Mouse (Mus musculus) stomach, embryonic 15.5 days (tissue): ENCODE measurements around the gene Ppcs. TPM values are rescaled to one million over a fixed set of nuclear protein-coding genes. Genes with fewer than 3 reads are reported as not detected.

ENCODE experiments used
- ATAC-seq: fragments of 200-750 bp; cut with Nextera tagmentation; 2 replicates; pipeline ENCODE4 v1.8.0; 2017; ENCODE audit warnings: low read depth, moderate number of reproducible peaks, moderate TSS enrichment; ENCODE audit not compliant: insufficient read depth, low FRiP score
- H3K27ac ChIP-seq: fragments of 300-500 bp; sonication (generic); 2 replicates; pipeline ENCODE4 v1.5.1; 2015; ENCODE audit warnings: mild to moderate bottlenecking, inconsistent platforms
- H3K27me3 ChIP-seq: fragments of 300-500 bp; sonication (generic); replicated peaks from 2 replicates; pipeline ENCODE4 v1.6.1; 2015; ENCODE audit warnings: inconsistent platforms
- H3K36me3 ChIP-seq: fragments of 300-500 bp; sonication (generic); 2 replicates; pipeline ENCODE4 v1.6.1; 2015; ENCODE audit warnings: inconsistent platforms
- H3K4me1 ChIP-seq: fragments of 300-500 bp; sonication (generic); 2 replicates; pipeline ENCODE4 v1.6.1; 2015; ENCODE audit warnings: inconsistent platforms
- H3K4me2 ChIP-seq: fragments of 300-500 bp; sonication (generic); 2 replicates; pipeline ENCODE4 v1.6.1; 2015; ENCODE audit warnings: mild to moderate bottlenecking, inconsistent platforms
- H3K4me3 ChIP-seq: fragments of 300-500 bp; sonication (generic); replicated peaks from 2 replicates; pipeline ENCODE4 v1.5.1; 2015; ENCODE audit warnings: inconsistent platforms
- H3K9ac ChIP-seq: fragments of 300-500 bp; sonication (generic); 2 replicates; pipeline ENCODE4 v1.6.1; 2015; ENCODE audit warnings: inconsistent platforms
- H3K9me3 ChIP-seq: fragments of 300-500 bp; sonication (generic); 2 replicates; pipeline ENCODE4 v1.6.1; 2016; ENCODE audit warnings: inconsistent platforms
- WGBS: fragments of 180-500 bp; shearing (Covaris S2); methylation state at CpG from one replicate; pipeline ENCODE4 v1.1.7; 2015; 5-methylcytosine and 5-hydroxymethylcytosine counted together
- polyA plus RNA-seq: library from polyadenylated mRNA; unstranded; fragments of >200 nt; fragmentation: Nextera tagmentation; extraction: Ambion mirVana; gene quantifications from 2 replicates; pipeline ENCODE4 v1.2.1, GENCODE M21; 2015

Gene Ppcs
- polyA plus RNA-seq: 33.5 and 35.4 TPM in 2 replicates

DNA sequence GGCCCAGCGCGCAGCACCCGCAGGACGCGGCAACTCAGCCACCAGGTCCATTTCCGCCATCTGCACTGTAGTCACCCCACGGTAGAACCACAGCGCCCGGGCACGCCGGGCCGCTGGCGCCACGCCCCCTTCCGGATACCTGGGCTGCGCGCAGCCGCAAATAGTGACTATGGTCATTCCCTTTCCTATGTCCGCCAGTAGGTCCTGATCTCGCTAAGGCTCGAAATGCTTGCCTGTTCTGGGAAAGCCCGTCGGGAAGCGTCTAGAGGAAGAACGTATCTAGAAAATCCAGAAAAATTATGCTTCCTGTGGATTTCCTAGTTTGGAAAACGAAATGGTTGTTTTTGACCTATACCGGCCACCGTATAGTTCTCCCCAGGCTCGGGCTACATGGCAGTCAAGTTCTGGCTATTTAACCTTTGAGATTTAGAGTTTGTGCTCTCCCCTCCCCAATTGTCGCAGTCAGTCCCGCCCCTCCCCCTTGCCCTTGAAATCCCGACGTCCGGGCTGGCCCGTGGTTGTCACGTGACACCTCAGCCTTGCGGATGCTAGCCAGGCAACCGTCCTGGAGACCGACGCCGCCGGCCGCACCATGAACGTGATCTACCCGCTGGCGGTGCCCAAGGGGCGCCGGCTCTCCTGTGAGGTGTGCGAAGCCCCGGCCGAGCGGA lies at the start of gene Ppcs, which contains the start of gene Zmynd12:
TSS of gene Ppcs (minus strand) at position 127 of the 671 bp plus-strand sequence.
TSS of gene Zmynd12 (plus strand) at position 521 of the 671 bp plus-strand sequence.
- peak within 1 kb of the TSS; percentile 89 for H3K27ac ChIP-seq
- H3K4me2 ChIP-seq: peak within 1 kb of the TSS; percentile 91
- peaks cover 16% of the 10 kb centered on the region for H3K4me1 ChIP-seq
- under 1% methylated on average over 52 of the region's 52 CpGs for WGBS
- ATAC-seq: peak; percentile 94
- no peaks in the 10 kb centered on the region for H3K9me3 ChIP-seq
- no peaks in the 10 kb centered on the region for H3K27me3 ChIP-seq
- no peaks in the 10 kb centered on the region for H3K36me3 ChIP-seq
- peak within 1 kb of the TSS; percentile 80 for H3K9ac ChIP-seq
- peak within 1 kb of the TSS; percentile 73 for H3K4me3 ChIP-seq

DNA sequence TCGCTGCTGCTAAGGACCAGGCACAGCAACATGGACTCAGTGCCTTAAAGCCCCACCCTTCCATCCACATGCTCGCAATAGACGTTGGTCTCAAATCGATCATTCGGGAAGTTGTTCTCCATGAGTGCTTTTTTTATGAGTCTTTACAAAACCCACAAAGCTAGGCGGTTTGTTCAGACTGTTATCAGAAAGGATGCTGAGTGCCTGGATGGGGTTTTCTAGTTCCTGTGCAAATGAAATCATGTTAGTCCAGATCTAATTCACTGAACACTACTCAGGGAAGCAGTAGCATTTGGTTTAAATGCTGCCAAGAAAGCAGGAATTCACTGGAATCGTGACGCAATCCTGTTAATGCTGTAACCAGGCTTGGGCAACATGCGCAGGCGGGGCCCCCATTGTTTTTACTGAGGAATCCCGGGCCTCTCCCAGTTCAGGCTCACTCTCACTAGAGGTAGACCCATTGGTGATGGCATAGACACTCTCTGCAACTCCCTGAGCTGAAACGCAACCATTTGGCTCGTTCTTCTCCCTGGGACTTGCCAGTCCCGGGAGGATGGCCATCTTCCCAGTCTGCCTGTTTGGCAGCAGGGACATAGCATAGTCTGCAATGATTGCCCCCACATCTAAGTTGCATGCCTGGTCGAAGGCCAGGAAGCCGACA lies 45.6 kb upstream of the Ppcs start:
- no peak overlapping the region for H3K9ac ChIP-seq
- no peak for ATAC-seq
- H3K27me3 ChIP-seq: no peaks in the 10 kb centered on the region
- no peak overlapping the region for H3K27ac ChIP-seq
- WGBS: 82% methylated on average over 16 of the region's 16 CpGs
- no peaks in the 10 kb centered on the region for H3K9me3 ChIP-seq
- H3K36me3 ChIP-seq: no peaks in the 10 kb centered on the region
- no peak overlapping the region for H3K4me2 ChIP-seq
- H3K4me1 ChIP-seq: peaks cover 5% of the 10 kb centered on the region; the same call in 1 of the 2 replicates
- no peak overlapping the region for H3K4me3 ChIP-seq

DNA sequence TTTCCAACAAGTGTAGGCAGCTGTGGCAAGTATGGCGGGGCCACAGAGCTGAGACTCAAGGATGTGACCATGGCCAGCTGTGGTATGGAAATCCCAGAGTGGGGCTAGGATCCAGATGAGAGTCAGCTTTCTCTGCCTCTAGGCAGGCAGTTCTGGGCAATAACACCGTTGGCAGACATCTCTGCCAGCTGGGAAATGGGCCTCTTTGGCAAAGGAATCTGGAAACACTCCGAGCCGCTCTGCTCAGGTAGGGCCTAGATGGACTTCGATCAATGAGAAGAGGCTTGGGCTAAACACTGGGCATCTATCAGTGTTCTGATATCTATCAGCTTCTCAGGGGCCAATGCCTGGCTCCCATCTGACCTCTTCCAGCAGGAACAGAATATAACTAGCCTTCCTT lies 43.6 kb upstream of the Ppcs start:
- no peak overlapping the region for H3K27ac ChIP-seq
- H3K27me3 ChIP-seq: no peaks in the 10 kb centered on the region
- no peak overlapping the region for H3K4me2 ChIP-seq
- H3K4me1 ChIP-seq: peaks cover 9% of the 10 kb centered on the region
- no peak overlapping the region for H3K9ac ChIP-seq
- no peaks in the 10 kb centered on the region for H3K36me3 ChIP-seq
- 89% methylated on average over 5 of the region's 5 CpGs for WGBS
- no peaks in the 10 kb centered on the region for H3K9me3 ChIP-seq
- H3K4me3 ChIP-seq: no peak overlapping the region
- no peak for ATAC-seq

DNA sequence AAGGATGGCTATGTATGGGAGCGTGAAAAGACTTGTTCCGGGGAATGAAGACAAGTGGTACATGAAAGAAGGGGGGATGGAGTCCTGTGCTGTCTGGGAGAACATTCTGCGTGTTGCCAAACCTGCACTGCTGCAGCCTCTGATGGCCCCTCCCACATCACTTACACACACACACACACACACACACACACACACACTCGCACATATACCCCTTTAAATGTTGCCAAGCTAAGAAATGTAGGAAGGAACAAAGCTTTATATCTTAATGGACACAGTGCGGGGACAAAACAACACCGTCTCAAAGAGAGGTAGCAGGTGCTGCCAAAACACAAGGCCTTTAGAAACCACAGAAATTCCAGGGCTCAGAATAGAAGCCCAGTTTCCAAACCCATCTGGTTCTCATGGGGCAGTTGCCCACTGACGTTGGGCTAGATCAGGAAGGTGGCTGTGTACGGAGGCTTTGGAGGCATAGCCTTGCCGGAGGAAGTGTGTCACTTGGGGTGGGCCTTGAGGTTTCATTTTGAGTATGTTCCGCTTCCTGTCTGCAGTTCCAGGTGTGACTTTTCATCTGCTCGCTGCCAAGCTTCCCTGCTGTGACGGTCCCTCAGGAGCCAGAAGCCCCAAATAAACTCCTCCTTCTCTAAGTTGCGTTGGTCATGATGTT lies 41.7 kb upstream of the Ppcs start:
- no peaks in the 10 kb centered on the region for H3K36me3 ChIP-seq
- H3K27me3 ChIP-seq: no peaks in the 10 kb centered on the region
- WGBS: 66% methylated on average over 13 of the region's 13 CpGs
- H3K4me1 ChIP-seq: peaks cover 9% of the 10 kb centered on the region
- no peak overlapping the region for H3K4me2 ChIP-seq
- no peak overlapping the region for H3K27ac ChIP-seq
- H3K9me3 ChIP-seq: no peaks in the 10 kb centered on the region
- no peak for ATAC-seq
- H3K4me3 ChIP-seq: no peak overlapping the region
- no peak overlapping the region for H3K9ac ChIP-seq

DNA sequence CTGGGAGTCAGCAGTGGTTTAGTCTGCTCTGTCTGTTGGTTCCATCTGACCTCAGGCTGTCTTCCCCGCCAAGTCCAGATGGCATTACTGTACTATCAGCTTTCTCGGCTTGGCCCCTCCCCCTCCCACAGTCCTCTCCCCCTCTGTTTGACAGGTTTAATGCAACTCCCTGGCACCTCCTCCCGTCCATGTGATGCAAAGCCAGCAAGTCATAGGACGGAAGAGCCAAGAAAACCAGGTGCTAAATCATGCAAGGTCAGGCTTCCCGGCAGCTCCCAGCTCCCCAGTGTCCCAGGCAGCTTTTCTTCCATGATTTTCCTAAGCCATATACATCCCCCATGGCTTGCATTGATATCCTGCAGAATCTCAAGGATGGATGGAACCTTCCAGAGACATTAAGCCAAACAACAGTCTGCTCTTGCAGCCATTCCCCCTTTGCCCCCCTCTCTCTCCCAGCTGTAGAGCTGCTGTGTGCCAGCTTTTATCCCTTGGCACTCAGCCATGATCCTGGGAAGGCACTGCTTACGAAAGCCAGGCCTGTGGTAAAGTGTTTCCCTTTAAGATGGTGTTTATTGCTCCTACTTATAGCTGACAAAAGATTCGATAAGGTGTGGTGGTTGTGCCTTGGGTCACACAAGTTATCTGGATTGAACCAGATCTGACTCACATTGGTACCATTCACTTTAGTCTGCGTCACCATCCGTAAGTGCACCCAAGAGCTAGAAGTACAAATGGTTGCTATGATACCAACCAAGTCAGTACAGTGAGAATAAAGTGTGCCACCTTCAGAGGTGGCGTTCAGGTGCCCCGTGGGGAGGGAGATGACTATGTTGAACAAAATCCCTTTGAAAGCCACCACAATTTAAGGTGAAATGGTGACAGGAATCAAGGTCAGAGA lies 40.9 kb upstream of the Ppcs start:
- no peak overlapping the region for H3K4me2 ChIP-seq

DNA sequence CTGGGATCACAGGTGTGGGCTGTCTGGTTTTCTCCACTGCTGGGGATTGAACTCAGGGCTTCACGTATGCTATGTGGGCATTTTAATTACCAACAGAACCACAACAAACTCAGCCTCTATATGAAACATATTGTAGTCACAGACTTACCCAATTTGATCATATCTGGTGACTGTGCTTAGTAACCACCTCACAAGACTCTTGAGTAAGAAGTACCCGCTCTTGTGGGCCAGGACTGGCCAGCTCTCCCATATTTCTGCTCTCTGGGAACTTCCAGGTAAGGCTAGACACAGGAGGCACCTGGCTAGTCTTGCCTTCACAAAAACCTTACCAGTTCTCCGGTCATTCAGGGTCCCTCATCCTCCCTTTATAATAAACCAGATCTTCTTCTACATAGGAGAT lies 40.2 kb upstream of the Ppcs start:
- no peaks in the 10 kb centered on the region for H3K9me3 ChIP-seq
- H3K4me2 ChIP-seq: no peak overlapping the region
- peaks cover 9% of the 10 kb centered on the region for H3K4me1 ChIP-seq
- H3K9ac ChIP-seq: no peak overlapping the region
- H3K4me3 ChIP-seq: no peak overlapping the region
- no peaks in the 10 kb centered on the region for H3K27me3 ChIP-seq
- no peak for ATAC-seq
- WGBS: 76% methylated on average over 3 of the region's 3 CpGs
- H3K27ac ChIP-seq: 0 out of 2 replicates have a peak overlapping the region, but pooled peaks have one; percentile 1
- no peaks in the 10 kb centered on the region for H3K36me3 ChIP-seq

More for the DNA sequence above, 40.9 kb upstream of the Ppcs start:
- Histone ChIP-seq H3K9ac (no peak overlapping the region), H3K27me3 (no peaks in the 10 kb centered on the region), H3K9me3 (no peaks in the 10 kb centered on the region), H3K27ac (no peak overlapping the region), H3K4me1 (peaks cover 9% of the 10 kb centered on the region), H3K4me3 (no peak overlapping the region), H3K36me3 (no peaks in the 10 kb centered on the region)
- peak; percentile 47 for ATAC-seq
- WGBS: 37% methylated on average over 11 of the region's 11 CpGs

DNA sequence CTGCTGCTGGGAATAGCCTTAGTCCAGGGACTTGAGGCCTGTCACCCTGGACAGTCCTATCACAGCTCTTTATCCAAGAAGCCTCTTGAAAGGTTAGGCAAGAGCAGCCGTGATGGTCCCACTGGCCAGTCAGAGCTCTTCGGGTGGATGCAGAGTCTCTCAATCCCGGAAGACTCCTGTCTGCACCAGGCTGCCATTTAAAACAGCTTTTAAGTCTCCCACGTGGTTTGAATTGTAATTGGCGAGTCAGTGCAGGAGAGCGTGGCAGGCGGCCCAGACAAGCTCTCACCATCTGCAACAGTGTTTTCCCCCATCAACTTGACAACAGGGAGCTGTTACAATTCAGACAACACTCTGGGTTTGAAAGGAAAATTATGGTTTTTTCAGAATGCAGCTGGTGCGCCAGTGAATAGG lies 38.5 kb upstream of the Ppcs start:
- Histone ChIP-seq H3K4me3 (no peak overlapping the region), H3K27ac (no peak overlapping the region), H3K4me2 (no peak overlapping the region), H3K9me3 (no peaks in the 10 kb centered on the region), H3K27me3 (no peaks in the 10 kb centered on the region), H3K36me3 (no peaks in the 10 kb centered on the region), H3K9ac (no peak overlapping the region), H3K4me1 (peaks cover 9% of the 10 kb centered on the region)
- WGBS: 48% methylated on average over 8 of the region's 8 CpGs
- ATAC-seq: peak; percentile 45; the same call in 1 of the 2 replicates

DNA sequence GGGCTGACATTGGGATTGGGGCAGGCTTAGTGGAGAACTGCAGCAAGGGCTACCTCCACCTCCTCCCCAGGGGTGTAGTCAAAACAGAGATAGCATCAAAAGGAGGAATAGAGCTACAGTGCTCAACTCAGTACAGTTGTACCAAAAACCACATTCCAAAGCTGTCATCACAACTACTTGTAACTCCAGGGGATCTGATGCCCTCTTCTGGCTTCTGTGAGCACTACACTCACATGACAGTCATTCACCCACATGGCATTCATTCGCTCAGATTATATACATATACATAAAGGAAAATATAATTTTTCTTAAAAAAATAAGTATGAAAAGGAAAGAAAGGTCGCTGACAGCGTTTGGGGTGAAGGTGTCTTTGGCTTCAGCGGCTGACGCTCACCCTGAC lies 38.1 kb upstream of the Ppcs start:
- H3K4me3 ChIP-seq: no peak overlapping the region
- H3K4me1 ChIP-seq: peaks cover 9% of the 10 kb centered on the region
- no peaks in the 10 kb centered on the region for H3K9me3 ChIP-seq
- H3K27me3 ChIP-seq: no peaks in the 10 kb centered on the region
- H3K4me2 ChIP-seq: no peak overlapping the region
- WGBS: 55% methylated on average over 5 of the region's 5 CpGs
- no peak overlapping the region for H3K27ac ChIP-seq
- no peaks in the 10 kb centered on the region for H3K36me3 ChIP-seq
- no peak for ATAC-seq
- no peak overlapping the region for H3K9ac ChIP-seq

DNA sequence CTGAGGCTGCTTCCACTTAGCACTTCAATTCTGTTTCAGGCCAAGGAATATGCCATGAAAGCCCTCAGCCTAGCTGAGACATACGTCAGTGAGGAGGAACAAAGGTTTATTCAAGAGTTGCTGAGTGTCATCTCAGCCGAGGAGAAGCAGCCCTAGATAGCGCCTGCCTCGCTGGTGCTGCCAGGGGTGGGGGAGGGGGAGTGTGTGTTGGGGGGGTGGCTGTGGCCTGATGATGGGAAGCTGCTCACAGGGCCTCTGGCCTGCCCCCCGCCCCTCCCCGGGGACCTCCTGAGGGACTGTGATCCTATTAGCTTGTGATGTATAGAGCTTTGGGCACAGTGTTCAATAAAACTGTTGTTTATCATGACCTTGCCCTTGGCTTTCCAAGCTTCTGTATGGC lies 31.3 kb upstream of the Ppcs start:
- Histone ChIP-seq H3K36me3 (no peaks in the 10 kb centered on the region), H3K4me2 (no peak overlapping the region), H3K9me3 (no peaks in the 10 kb centered on the region), H3K4me3 (no peak overlapping the region), H3K9ac (no peak overlapping the region), H3K27me3 (no peaks in the 10 kb centered on the region), H3K4me1 (no peaks in the 10 kb centered on the region), H3K27ac (no peak overlapping the region)
- 19% methylated on average over 6 of the region's 6 CpGs for WGBS
- ATAC-seq: no peak

DNA sequence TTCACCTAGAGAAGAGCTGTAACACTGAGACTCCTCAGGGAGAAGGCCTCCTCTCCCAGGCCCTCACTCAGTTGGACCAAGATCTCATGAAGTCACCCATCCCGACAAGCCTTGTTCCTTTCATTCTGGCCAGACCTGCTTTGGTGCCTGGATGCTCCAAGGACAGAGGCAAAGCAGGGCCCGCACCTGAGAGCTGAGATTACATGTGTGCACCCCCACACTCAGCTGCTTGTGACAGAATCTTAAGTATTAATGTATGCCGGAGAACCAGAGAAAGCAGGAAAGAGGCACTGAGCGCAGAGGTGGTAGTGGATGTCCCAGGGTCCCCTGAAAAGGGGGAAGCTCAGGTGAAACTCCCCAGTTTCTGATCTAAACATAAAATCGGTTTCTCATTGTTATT lies 30.9 kb upstream of the Ppcs start:
- 62% methylated on average over 5 of the region's 5 CpGs for WGBS

DNA sequence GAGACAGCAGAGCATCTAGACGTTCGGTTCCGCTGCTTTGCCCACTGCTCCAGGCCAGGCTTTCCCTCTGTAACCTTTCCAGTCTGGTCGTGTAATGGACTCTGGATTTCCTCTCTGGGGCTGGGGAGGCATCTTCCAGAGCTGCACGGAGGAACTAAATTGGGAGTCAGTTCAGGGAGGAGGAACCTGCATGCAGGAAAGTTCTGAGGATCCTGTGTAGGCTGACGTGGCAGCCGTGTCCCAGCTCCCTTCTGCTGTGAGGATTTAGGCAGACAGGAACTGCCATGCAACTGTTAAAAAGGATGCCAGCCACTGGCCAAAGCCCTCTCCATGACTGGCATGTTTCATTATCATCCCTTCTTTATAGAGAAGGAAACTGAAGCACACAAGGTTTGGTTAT lies 28.2 kb upstream of the Ppcs start:
- no peaks in the 10 kb centered on the region for H3K27me3 ChIP-seq
- H3K4me2 ChIP-seq: no peak overlapping the region
- H3K27ac ChIP-seq: no peak overlapping the region
- 68% methylated on average over 7 of the region's 7 CpGs for WGBS
- H3K36me3 ChIP-seq: no peaks in the 10 kb centered on the region
- no peak for ATAC-seq
- no peak overlapping the region for H3K9ac ChIP-seq
- no peak overlapping the region for H3K4me3 ChIP-seq
- H3K9me3 ChIP-seq: no peaks in the 10 kb centered on the region
- no peaks in the 10 kb centered on the region for H3K4me1 ChIP-seq

More for the DNA sequence above, 30.9 kb upstream of the Ppcs start:
- ATAC-seq: no peak
- H3K4me1 ChIP-seq: no peaks in the 10 kb centered on the region
- no peak overlapping the region for H3K9ac ChIP-seq
- H3K4me3 ChIP-seq: no peak overlapping the region
- H3K27ac ChIP-seq: no peak overlapping the region
- no peaks in the 10 kb centered on the region for H3K9me3 ChIP-seq
- no peaks in the 10 kb centered on the region for H3K36me3 ChIP-seq
- no peaks in the 10 kb centered on the region for H3K27me3 ChIP-seq
- H3K4me2 ChIP-seq: no peak overlapping the region
